Mouse (Mus musculus): ENCODE measurements around the gene Nlrc4. TPM values are rescaled to one million over a fixed set of nuclear protein-coding genes. Genes with fewer than 3 reads are reported as not detected.

Gene Nlrc4
- total RNA-seq (2014; rRNA removed; ENCODE audit: low replicate concordance) (not detected in 2 replicates), polyA plus RNA-seq (2015; fragmentation: Nextera tagmentation; extraction: Ambion mirVana) (0.21 and 0.22 TPM in 2 replicates)

DNA sequence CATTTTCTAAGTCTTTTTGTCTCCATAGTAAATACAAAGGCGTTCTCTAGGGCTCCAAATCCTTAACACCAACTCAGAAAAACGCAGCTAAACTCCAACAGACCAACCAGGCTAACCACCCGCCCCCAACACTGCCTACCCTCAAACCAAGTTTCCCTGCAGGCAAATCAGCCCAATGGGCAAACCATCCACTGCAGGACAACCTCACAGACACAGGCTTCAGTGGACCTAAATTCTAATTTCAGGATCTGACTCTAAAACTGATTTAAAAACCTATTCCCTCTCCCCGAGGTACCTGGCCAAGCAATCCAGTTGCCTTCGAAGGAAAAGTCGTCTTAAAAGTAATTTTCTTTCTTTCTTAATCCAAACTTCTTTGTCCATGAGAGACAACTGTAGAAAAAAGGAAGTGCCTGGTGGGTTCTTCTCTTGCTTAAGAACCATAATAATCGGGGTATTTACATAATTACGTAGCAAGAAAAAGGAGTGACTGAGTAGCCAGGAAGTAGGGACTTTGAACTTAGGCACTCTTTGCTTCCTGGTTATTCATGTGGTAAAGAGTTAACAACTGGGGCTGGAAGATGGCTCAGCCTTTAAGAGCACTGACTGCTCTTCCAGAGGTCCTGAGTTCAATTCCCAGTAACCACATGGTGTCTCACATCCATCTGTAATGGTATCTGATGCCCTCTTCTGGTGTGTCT, at the start of gene Nlrc4:
Gene Nlrc4 (minus strand): TSS at position 432 of the 698 bp plus-strand sequence.
- 54% methylated on average over 8 of the region's 8 CpGs for WGBS
- Histone ChIP-seq H3K27me3 (ENCODE audit: control insufficient read depth, insufficient read depth, low read length) (no peaks in the 10 kb centered on the region), H3K4me2 (ENCODE audit: low read depth, low read length) (no peak within 1 kb of the TSS), H3K4me1 (ENCODE audit: control insufficient read depth, insufficient read depth) (no peaks in the 10 kb centered on the region), H3K27ac (ENCODE audit: low read depth) (no peak within 1 kb of the TSS), H3K9ac (replicated peaks; ENCODE audit: low read depth, low read length) (no peak within 1 kb of the TSS), H3K36me3 (replicated peaks; ENCODE audit: control insufficient read depth, insufficient read depth, low read length) (no peaks in the 10 kb centered on the region), H3K4me3 (ENCODE audit: low read depth, low read length) (no peak within 1 kb of the TSS), H3K9me3 (replicated peaks; ENCODE audit: control insufficient read depth, low read length) (no peaks in the 10 kb centered on the region)
- DNase-seq (ENCODE audit: low spot score) (no peak), ATAC-seq (ENCODE audit: insufficient read depth, low read depth) (no peak)
- no peak for TF ChIP-seq EP300 (IDR thresholded peaks at IDR 0.05; ENCODE audit: low read depth)
- no peak for TF ChIP-seq CTCF (IDR thresholded peaks at IDR 0.05; ENCODE audit: low read depth)

DNA sequence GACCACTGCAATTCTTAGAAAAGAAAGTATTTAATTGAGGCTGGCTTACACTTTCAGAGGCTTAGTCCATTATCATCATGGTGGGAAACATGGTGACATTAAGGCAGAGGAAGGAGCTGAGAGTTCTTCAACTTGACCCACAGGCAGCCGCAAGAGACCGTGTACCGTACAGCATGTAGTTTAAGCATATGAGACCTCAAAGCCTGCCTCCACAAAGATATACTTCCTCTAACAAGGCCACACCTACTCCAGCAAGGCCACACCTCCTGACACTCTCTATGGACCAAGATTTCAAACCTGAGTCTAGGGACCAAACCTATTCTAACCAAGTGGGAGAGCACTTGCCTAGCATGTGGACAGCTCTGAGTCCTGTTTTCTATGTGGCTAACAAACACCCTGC, 49.7 kb upstream of the Nlrc4 start:
- no peaks in the 10 kb centered on the region for H3K27me3 ChIP-seq (ENCODE audit: control insufficient read depth, insufficient read depth, low read length)
- H3K36me3 ChIP-seq (replicated peaks; ENCODE audit: control insufficient read depth, insufficient read depth, low read length) = no peaks in the 10 kb centered on the region
- ATAC-seq (ENCODE audit: insufficient read depth, low read depth) (no peak), DNase-seq (ENCODE audit: low spot score) (no peak)
- no peak overlapping the region for H3K4me3 ChIP-seq (ENCODE audit: low read depth, low read length)
- H3K9me3 ChIP-seq (replicated peaks; ENCODE audit: control insufficient read depth, low read length) = no peaks in the 10 kb centered on the region
- no peak overlapping the region for H3K27ac ChIP-seq (ENCODE audit: low read depth)
- H3K4me1 ChIP-seq (ENCODE audit: control insufficient read depth, insufficient read depth) = no peaks in the 10 kb centered on the region
- TF ChIP-seq CTCF (IDR thresholded peaks at IDR 0.05; ENCODE audit: low read depth) (no peak), EP300 (IDR thresholded peaks at IDR 0.05; ENCODE audit: low read depth) (no peak)
- no peak overlapping the region for H3K4me2 ChIP-seq (ENCODE audit: low read depth, low read length)
- 87% methylated on average over 3 of the region's 3 CpGs for WGBS
- no peak overlapping the region for H3K9ac ChIP-seq (replicated peaks; ENCODE audit: low read depth, low read length)

DNA sequence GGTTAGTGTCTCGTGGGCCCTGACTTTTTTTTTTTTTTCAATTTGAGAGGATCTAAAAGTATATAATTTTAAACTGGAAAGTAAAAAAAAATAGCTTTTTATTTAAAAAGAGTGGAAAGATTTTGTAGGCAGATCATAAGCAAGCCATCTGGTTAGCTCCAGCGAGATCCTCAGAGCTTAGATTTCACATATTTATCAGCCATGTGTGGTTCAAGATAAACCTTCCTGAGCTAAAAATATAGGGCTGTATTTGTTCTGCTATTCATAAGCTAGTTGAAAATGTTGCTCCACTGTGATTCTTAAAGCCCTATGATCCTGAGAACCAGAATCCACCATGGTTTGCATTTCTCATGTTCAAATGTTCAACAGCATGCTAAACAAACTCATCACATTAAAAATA, 49.0 kb upstream of the Nlrc4 start:
- H3K4me2 ChIP-seq (ENCODE audit: low read depth, low read length) = no peak overlapping the region
- H3K27ac ChIP-seq (ENCODE audit: low read depth) = no peak overlapping the region
- DNase-seq (ENCODE audit: low spot score) = no peak

DNA sequence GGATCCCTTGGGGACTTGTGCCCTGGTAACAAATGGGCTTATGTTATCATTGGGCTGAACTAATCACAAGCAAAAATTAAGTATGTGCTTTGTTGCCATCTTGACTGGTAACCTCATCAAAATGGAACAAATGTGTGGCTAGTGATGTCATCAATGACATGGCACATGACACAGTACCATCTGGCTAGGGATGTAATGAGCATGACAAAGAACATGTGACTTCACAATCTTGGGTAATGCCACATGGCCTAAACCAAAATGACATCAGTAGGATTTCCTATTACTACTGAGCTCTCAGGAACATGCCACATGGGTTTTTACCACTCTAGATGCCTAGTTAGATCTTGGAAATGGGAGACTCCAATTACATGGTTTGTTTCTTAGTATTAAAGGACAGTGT, 42.1 kb upstream of the Nlrc4 start:
- H3K4me1 ChIP-seq (ENCODE audit: control insufficient read depth, insufficient read depth) = no peaks in the 10 kb centered on the region

More for the DNA sequence above, 49.0 kb upstream of the Nlrc4 start:
- 28% methylated on average over 2 of the region's 2 CpGs for WGBS
- TF ChIP-seq CTCF (IDR thresholded peaks at IDR 0.05; ENCODE audit: low read depth) = no peak
- no peak for TF ChIP-seq EP300 (IDR thresholded peaks at IDR 0.05; ENCODE audit: low read depth)
- Histone ChIP-seq H3K36me3 (replicated peaks; ENCODE audit: control insufficient read depth, insufficient read depth, low read length) (no peaks in the 10 kb centered on the region), H3K9ac (replicated peaks; ENCODE audit: low read depth, low read length) (no peak overlapping the region), H3K9me3 (replicated peaks; ENCODE audit: control insufficient read depth, low read length) (no peaks in the 10 kb centered on the region), H3K4me1 (ENCODE audit: control insufficient read depth, insufficient read depth) (no peaks in the 10 kb centered on the region), H3K4me3 (ENCODE audit: low read depth, low read length) (no peak overlapping the region), H3K27me3 (ENCODE audit: control insufficient read depth, insufficient read depth, low read length) (no peaks in the 10 kb centered on the region)
- ATAC-seq (ENCODE audit: insufficient read depth, low read depth) = no peak

DNA sequence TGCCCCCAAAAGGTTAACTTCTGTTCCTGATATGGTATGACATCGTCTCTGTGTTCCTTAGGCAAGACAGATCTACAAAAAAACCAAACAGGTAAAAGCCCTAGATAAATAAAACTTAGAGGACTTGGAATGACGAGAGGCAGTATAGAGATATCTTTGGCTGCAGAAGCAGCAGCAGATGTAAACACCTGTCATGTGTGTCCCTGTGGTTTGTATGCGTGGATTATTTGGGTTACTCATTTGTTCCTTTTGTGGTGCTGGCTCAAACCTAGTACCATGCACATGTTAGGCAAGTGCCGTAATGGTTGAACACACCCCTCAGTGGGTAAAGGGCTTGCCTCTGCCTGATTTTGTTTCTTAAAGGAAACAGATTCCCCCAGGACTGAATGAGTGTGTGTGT, 41.3 kb upstream of the Nlrc4 start:
- H3K36me3 ChIP-seq (replicated peaks; ENCODE audit: control insufficient read depth, insufficient read depth, low read length) = peaks cover 45% of the 10 kb centered on the region
- 77% methylated on average over 4 of the region's 4 CpGs for WGBS
- H3K27me3 ChIP-seq (ENCODE audit: control insufficient read depth, insufficient read depth, low read length) = no peaks in the 10 kb centered on the region
- no peak overlapping the region for H3K4me3 ChIP-seq (ENCODE audit: low read depth, low read length)
- TF ChIP-seq CTCF (IDR thresholded peaks at IDR 0.05; ENCODE audit: low read depth) (no peak), EP300 (IDR thresholded peaks at IDR 0.05; ENCODE audit: low read depth) (no peak)
- H3K9ac ChIP-seq (replicated peaks; ENCODE audit: low read depth, low read length) = no peak overlapping the region
- no peak overlapping the region for H3K27ac ChIP-seq (ENCODE audit: low read depth)
- ATAC-seq (ENCODE audit: insufficient read depth, low read depth) = no peak
- no peak for DNase-seq (ENCODE audit: low spot score)
- no peaks in the 10 kb centered on the region for H3K9me3 ChIP-seq (replicated peaks; ENCODE audit: control insufficient read depth, low read length)
- no peak overlapping the region for H3K4me2 ChIP-seq (ENCODE audit: low read depth, low read length)
- no peaks in the 10 kb centered on the region for H3K4me1 ChIP-seq (ENCODE audit: control insufficient read depth, insufficient read depth)

More for the DNA sequence above, 42.1 kb upstream of the Nlrc4 start:
- ATAC-seq (ENCODE audit: insufficient read depth, low read depth) (no peak), DNase-seq (ENCODE audit: low spot score) (no peak)
- Histone ChIP-seq H3K27me3 (ENCODE audit: control insufficient read depth, insufficient read depth, low read length) (no peaks in the 10 kb centered on the region), H3K4me3 (ENCODE audit: low read depth, low read length) (no peak overlapping the region), H3K36me3 (replicated peaks; ENCODE audit: control insufficient read depth, insufficient read depth, low read length) (peaks cover 36% of the 10 kb centered on the region), H3K9ac (replicated peaks; ENCODE audit: low read depth, low read length) (no peak overlapping the region), H3K9me3 (replicated peaks; ENCODE audit: control insufficient read depth, low read length) (no peaks in the 10 kb centered on the region), H3K4me2 (ENCODE audit: low read depth, low read length) (no peak overlapping the region), H3K27ac (ENCODE audit: low read depth) (no peak overlapping the region)
- TF ChIP-seq CTCF (IDR thresholded peaks at IDR 0.05; ENCODE audit: low read depth) = no peak

DNA sequence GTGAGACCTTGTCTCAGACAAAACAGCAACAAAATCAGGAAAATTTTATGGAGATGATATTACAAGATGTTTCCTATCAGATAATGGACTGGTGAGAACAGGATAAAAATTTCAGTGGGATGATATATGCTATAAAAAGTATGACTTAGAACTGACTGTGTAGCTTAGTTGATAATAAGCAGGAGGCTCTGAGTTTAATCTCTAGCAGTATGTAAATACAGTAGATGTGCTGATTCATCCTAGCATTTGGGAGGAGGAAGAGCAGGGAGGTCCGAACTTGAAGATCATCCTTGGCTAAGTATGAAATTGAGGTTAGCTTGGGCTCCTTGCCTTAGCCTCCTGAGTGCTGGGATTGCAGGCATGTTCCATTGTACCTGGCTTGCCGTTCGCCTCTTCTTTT, 32.6 kb upstream of the Nlrc4 start:
- H3K36me3 ChIP-seq (replicated peaks; ENCODE audit: control insufficient read depth, insufficient read depth, low read length) = peaks cover 41% of the 10 kb centered on the region
- no peaks in the 10 kb centered on the region for H3K9me3 ChIP-seq (replicated peaks; ENCODE audit: control insufficient read depth, low read length)
- H3K9ac ChIP-seq (replicated peaks; ENCODE audit: low read depth, low read length) = no peak overlapping the region
- H3K4me1 ChIP-seq (ENCODE audit: control insufficient read depth, insufficient read depth) = no peaks in the 10 kb centered on the region
- no peaks in the 10 kb centered on the region for H3K27me3 ChIP-seq (ENCODE audit: control insufficient read depth, insufficient read depth, low read length)
- TF ChIP-seq EP300 (IDR thresholded peaks at IDR 0.05; ENCODE audit: low read depth) (no peak), CTCF (IDR thresholded peaks at IDR 0.05; ENCODE audit: low read depth) (no peak)
- no peak for ATAC-seq (ENCODE audit: insufficient read depth, low read depth)
- H3K27ac ChIP-seq (ENCODE audit: low read depth) = no peak overlapping the region
- WGBS = 89% methylated on average over 3 of the region's 3 CpGs
- H3K4me2 ChIP-seq (ENCODE audit: low read depth, low read length) = no peak overlapping the region
- no peak for DNase-seq (ENCODE audit: low spot score)
- H3K4me3 ChIP-seq (ENCODE audit: low read depth, low read length) = no peak overlapping the region

Measured in heart, postnatal 0 days (tissue).